Mouse (Mus musculus) B cell, adult 2 months (primary cell): ENCODE measurements around the gene Sod1.

Experiments
- DNase-seq, 2 experiments: peaks; one replicate each; pipeline ENCODE4 v3.0.0; 2022

Sod1 gene

GRCm38 (mm10) chr16:90260097-90260496 lies 39.5 kb downstream of the Sod1 start:
- DNase-seq = no peak

GRCm38 (mm10) chr16:90261791-90262190 lies 41.2 kb downstream of the Sod1 start:
- no peak for DNase-seq

- no peak for DNase-seq
These were observed 43.5 kb downstream of the Sod1 start for GRCm38 (mm10) chr16:90264021-90264420.

GRCm38 (mm10) chr16:90265106-90265505 lies 44.6 kb downstream of the Sod1 start:
- DNase-seq = no peak

GRCm38 (mm10) chr16:90266581-90266980 lies 46.0 kb downstream of the Sod1 start:
- DNase-seq = no peak

- DNase-seq = no peak
These were observed 55.0 kb downstream of the Sod1 start for GRCm38 (mm10) chr16:90275521-90275920.
